Mouse (Mus musculus) intestine, embryonic 15.5 days (tissue): ENCODE data around the gene 1810010H24Rik. TPM values are rescaled to one million over a fixed set of nuclear protein-coding genes. Genes with fewer than 3 reads are reported as not detected.
"Not testable (repeated sequence)": the region's sequence is repeated elsewhere in the genome, so short reads cannot be mapped to it uniquely, and the experiment has no call there.

Experiments
- ATAC-seq: fragments of 200-750 bp; cut with Nextera tagmentation; 2 replicates; pipeline ENCODE4 v1.8.0; 2017; ENCODE audit warnings: moderate TSS enrichment, moderate library complexity
- H3K27ac ChIP-seq: fragments of 300-500 bp; sonication (generic); 2 replicates; pipeline ENCODE4 v1.5.1; 2015; ENCODE audit warnings: mild to moderate bottlenecking, inconsistent platforms
- H3K27me3 ChIP-seq: fragments of 300-500 bp; sonication (generic); replicated peaks from 2 replicates; pipeline ENCODE4 v1.6.1; 2015; ENCODE audit warnings: inconsistent platforms
- H3K36me3 ChIP-seq: fragments of 300-500 bp; sonication (generic); 2 replicates; pipeline ENCODE4 v1.6.1; 2015; ENCODE audit warnings: inconsistent platforms
- H3K4me1 ChIP-seq: fragments of 300-500 bp; sonication (generic); replicated peaks from 2 replicates; pipeline ENCODE4 v1.6.1; 2015; ENCODE audit warnings: inconsistent platforms
- H3K4me2 ChIP-seq: fragments of 300-500 bp; sonication (generic); replicated peaks from 2 replicates; pipeline ENCODE4 v1.6.1; 2015; ENCODE audit warnings: mild to moderate bottlenecking, inconsistent platforms
- H3K4me3 ChIP-seq: fragments of 300-500 bp; sonication (generic); replicated peaks from 2 replicates; pipeline ENCODE4 v1.5.1; 2015; ENCODE audit warnings: inconsistent platforms
- H3K9ac ChIP-seq: fragments of 300-500 bp; sonication (generic); 2 replicates; pipeline ENCODE4 v1.6.1; 2015; ENCODE audit warnings: inconsistent platforms
- H3K9me3 ChIP-seq: fragments of 300-500 bp; sonication (generic); 2 replicates; pipeline ENCODE4 v1.6.1; 2016; ENCODE audit warnings: inconsistent platforms
- WGBS: fragments of 180-500 bp; shearing (Covaris S2); methylation state at CpG from one replicate; pipeline ENCODE4 v1.1.7; 2015; 5-methylcytosine and 5-hydroxymethylcytosine counted together
- polyA plus RNA-seq: library from polyadenylated mRNA; unstranded; fragments of >200 nt; fragmentation: Nextera tagmentation; extraction: Ambion mirVana; gene quantifications from 2 replicates; pipeline ENCODE4 v1.2.1, GENCODE M21; 2015

The 1810010H24Rik gene
- polyA plus RNA-seq, 1 experiment from 2014 or later = 3.0 TPM

DNA sequence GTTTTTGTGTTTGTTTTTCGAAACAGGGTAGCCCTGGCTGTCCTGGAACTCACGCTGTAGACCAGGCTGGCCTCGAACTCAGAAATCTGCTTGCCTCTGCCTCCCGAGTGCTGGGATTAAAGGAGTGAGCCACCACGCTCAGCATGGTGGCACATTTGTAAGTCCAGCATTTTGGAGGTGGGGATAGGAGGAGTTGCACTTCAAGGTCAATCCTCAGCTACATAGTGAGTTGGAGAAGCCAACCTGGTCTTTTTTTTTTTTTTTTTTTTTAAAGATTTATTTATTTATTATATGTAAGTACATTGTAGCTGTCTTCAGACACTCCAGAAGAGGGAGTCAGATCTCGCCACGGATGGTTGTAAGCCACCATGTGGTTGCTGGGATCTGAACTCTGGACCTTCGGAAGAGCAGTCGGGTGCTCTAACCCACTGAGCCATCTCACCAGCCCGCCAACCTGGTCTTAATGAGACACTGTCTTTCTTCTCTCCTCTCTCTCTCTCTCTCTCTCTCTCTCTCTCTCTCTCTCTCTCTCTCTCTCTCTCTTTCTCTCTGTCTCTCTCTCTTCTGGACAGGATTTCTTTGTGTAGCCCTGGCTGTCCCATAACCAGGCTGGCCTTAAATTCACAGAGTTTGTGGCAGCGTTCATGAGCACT, 9.8 kb upstream of the 1810010H24Rik start:
- not testable (repeated sequence) for H3K36me3 ChIP-seq, H3K4me2 ChIP-seq, H3K9ac ChIP-seq, H3K4me1 ChIP-seq, ATAC-seq, H3K4me3 ChIP-seq, H3K27me3 ChIP-seq, H3K9me3 ChIP-seq, H3K27ac ChIP-seq
- 76% methylated on average over 11 of the region's 11 CpGs for WGBS

GRCm38 (mm10) chr11:107016893-107017292, 8.6 kb upstream of the 1810010H24Rik start:
- H3K27ac ChIP-seq = no peak overlapping the region
- ATAC-seq = no peak
- 45% methylated on average over 1 of the region's 1 CpGs for WGBS

DNA sequence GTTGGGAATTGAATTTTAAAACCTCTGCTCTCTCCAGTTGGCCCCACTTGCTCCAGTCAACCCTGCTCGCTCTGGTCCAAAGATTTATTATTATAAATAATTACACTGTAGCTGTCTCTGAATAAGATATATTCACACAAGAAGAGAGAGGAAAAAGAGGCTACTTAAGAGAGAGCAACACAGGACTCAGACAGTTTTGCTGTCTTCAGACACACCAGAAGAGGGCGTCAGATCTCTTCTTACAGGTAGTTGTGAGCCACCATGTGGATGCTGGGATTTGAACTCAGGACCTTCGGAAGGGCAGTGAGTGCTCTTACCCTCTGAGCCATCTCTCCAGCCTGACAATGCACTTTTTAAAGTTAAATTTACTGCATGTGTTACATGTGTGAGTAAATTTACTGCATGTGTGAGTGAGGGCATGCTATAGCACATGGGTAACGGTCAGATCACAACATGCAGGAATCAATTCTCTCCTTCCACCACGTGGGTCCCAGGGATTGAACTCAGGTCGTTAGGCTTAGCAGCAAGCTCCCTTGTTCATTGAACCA, 8.1 kb upstream of the 1810010H24Rik start:
- Histone ChIP-seq H3K4me3 (no peak overlapping the region), H3K4me1 (peaks cover 5% of the 10 kb centered on the region; the same call in 1 of the 2 replicates), H3K4me2 (no peak overlapping the region), H3K36me3 (no peaks in the 10 kb centered on the region), H3K27ac (no peak overlapping the region), H3K9ac (no peak overlapping the region), H3K9me3 (no peaks in the 10 kb centered on the region), H3K27me3 (no peaks in the 10 kb centered on the region)
- 56% methylated on average over 6 of the region's 6 CpGs for WGBS
- no peak for ATAC-seq

More at GRCm38 (mm10) chr11:107016893-107017292, 8.6 kb upstream of the 1810010H24Rik start:
- Histone ChIP-seq H3K4me3 (no peak overlapping the region), H3K9me3 (no peaks in the 10 kb centered on the region), H3K9ac (no peak overlapping the region), H3K4me2 (no peak overlapping the region), H3K4me1 (peaks cover 5% of the 10 kb centered on the region; the same call in 1 of the 2 replicates), H3K36me3 (no peaks in the 10 kb centered on the region), H3K27me3 (no peaks in the 10 kb centered on the region)

DNA sequence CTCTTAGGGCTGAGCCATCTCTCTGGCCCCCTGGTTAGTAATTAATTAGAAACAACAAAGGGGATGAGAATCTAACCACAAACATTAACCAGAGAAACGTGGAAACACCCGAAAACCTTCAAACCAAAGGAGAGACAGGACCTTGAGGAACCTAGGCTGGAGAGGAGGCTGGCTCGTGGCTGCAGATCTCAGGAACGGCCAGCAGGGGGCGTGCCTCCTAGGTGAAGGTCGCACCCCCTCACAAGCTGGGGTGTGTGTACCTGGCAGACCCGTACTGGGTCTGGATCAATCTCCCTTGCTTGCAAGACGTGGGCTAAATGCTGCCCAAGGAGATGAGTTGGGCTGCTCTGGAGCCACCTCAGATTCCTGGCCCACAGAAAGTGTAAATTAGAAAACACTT, 6.9 kb upstream of the 1810010H24Rik start:
- Histone ChIP-seq H3K9ac (no peak overlapping the region), H3K4me1 (peaks cover 5% of the 10 kb centered on the region; the same call in 1 of the 2 replicates), H3K4me3 (no peak overlapping the region), H3K4me2 (no peak overlapping the region), H3K27me3 (no peaks in the 10 kb centered on the region), H3K27ac (no peak overlapping the region), H3K9me3 (no peaks in the 10 kb centered on the region), H3K36me3 (no peaks in the 10 kb centered on the region)
- ATAC-seq = no peak
- 32% methylated on average over 8 of the region's 8 CpGs for WGBS

GRCm38 (mm10) chr11:107019318-107019717, 6.2 kb upstream of the 1810010H24Rik start:
- no peak overlapping the region for H3K27ac ChIP-seq
- H3K4me1 ChIP-seq = peaks cover 5% of the 10 kb centered on the region; the same call in 1 of the 2 replicates
- no peak for ATAC-seq
- WGBS = 66% methylated on average over 4 of the region's 4 CpGs
- H3K27me3 ChIP-seq = no peaks in the 10 kb centered on the region
- no peaks in the 10 kb centered on the region for H3K9me3 ChIP-seq
- H3K4me2 ChIP-seq = no peak overlapping the region
- no peak overlapping the region for H3K4me3 ChIP-seq
- H3K9ac ChIP-seq = no peak overlapping the region
- no peaks in the 10 kb centered on the region for H3K36me3 ChIP-seq

DNA sequence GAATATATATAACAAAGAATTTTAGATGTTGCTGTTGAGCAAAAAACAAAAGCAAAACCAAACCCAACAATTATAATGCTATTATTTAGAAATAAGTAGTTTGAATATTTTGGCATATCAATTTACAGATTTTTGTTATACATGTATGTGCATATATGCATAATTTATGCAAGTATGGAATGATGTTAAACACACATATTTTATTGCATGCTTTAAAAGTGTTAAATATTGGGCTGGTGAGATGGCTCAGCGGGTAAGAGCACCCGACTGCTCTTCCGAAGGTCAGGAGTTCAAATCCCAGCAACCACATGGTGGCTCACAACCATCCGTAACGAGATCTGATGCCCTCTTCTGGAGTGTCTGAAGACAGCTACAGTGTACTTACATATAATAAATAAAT, 5.8 kb upstream of the 1810010H24Rik start:
- H3K4me1 ChIP-seq, H3K27me3 ChIP-seq, H3K36me3 ChIP-seq, H3K27ac ChIP-seq, H3K4me3 ChIP-seq, H3K9ac ChIP-seq, ATAC-seq, H3K4me2 ChIP-seq, H3K9me3 ChIP-seq: not testable (repeated sequence)
- 92% methylated on average over 5 of the region's 5 CpGs for WGBS

- Histone ChIP-seq H3K4me3 (no peak overlapping the region), H3K27me3 (no peaks in the 10 kb centered on the region), H3K9me3 (no peaks in the 10 kb centered on the region), H3K4me1 (peaks cover 17% of the 10 kb centered on the region; the same call in 1 of the 2 replicates), H3K9ac (no peak overlapping the region), H3K27ac (peak overlapping the region; percentile 41; the same call in 1 of the 2 replicates), H3K36me3 (no peaks in the 10 kb centered on the region), H3K4me2 (no peak overlapping the region; the same call in 1 of the 2 replicates)
- ATAC-seq = peak; percentile 40; the same call in 1 of the 2 replicates
- 64% methylated on average over 13 of the region's 13 CpGs for WGBS
Measured at GRCm38 (mm10) chr11:107022050-107022683, 3.3 kb upstream of the 1810010H24Rik start.

- Histone ChIP-seq H3K27ac (no peak overlapping the region), H3K4me3 (no peak overlapping the region), H3K9me3 (no peaks in the 10 kb centered on the region), H3K4me1 (peaks cover 21% of the 10 kb centered on the region), H3K27me3 (no peaks in the 10 kb centered on the region), H3K36me3 (no peaks in the 10 kb centered on the region), H3K4me2 (0 out of 2 replicates have a peak overlapping the region, but pooled peaks have one; percentile 95), H3K9ac (no peak overlapping the region)
- 47% methylated on average over 4 of the region's 4 CpGs for WGBS
- ATAC-seq = no peak
Measured at GRCm38 (mm10) chr11:107024406-107024805, 1.1 kb upstream of the 1810010H24Rik start.

DNA sequence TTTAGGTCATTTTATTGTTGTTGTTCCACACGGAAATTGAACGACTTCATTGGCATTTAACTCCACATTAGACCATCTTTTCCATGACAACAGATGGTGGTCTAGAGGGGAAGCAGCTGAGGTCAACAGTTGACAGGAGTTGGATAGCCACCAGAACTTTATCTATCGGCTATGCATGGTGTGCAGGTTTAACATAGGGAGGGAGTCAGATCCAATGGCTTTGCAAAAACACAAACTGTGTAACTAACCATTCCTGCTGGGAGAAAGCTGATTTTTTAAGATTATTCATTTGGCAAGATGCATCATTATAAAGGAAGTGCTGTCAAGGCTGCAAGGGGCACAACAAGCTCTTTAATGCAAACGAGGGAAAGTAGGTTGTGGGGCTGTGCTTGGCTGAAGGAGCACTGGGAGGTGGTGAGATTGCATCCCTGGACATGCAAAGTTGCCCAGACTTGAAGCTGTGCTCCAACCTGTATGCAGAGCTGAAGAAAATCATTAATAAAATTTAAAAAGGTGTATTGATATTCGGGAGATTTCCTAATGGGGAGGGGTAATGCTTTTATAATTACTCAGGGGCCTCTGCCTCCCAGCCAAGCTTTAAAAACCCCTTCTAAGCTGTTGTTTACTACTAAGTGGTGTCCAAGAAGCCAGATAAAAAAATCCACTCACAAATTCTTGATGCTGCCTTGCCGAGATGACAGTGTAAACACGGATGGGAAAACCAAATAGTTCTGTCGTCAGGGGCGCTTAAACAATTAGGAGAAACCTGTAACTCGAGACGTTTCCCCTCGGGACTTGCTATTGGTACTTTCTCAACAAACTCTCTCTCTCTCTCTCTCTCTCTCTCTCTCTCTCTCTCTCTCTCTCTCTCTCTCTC, 1.3 kb downstream of the 1810010H24Rik start:
- H3K27me3 ChIP-seq = no peaks in the 10 kb centered on the region
- no peak overlapping the region for H3K9ac ChIP-seq
- H3K9me3 ChIP-seq = no peaks in the 10 kb centered on the region
- peak overlapping the region; percentile 68 for H3K4me3 ChIP-seq
- H3K36me3 ChIP-seq = no peaks in the 10 kb centered on the region
- H3K4me1 ChIP-seq = peaks cover 21% of the 10 kb centered on the region
- no peak for ATAC-seq
- 8% methylated on average over 12 of the region's 12 CpGs for WGBS
- no peak overlapping the region for H3K27ac ChIP-seq
- H3K4me2 ChIP-seq = peak overlapping the region; percentile 95

GRCm38 (mm10) chr11:107027431-107028274, 2.2 kb downstream of the 1810010H24Rik start:
- peak; percentile 92 for ATAC-seq
- Histone ChIP-seq H3K4me2 (peak overlapping the region; percentile 95), H3K27ac (peak overlapping the region; percentile 85), H3K4me1 (peaks cover 21% of the 10 kb centered on the region), H3K36me3 (no peaks in the 10 kb centered on the region), H3K9me3 (no peaks in the 10 kb centered on the region), H3K27me3 (no peaks in the 10 kb centered on the region), H3K9ac (peak overlapping the region; percentile 63), H3K4me3 (peak overlapping the region; percentile 68)
- WGBS = under 1% methylated on average over 101 of the region's 107 CpGs

GRCm38 (mm10) chr11:107028275-107028618, 2.8 kb downstream of the 1810010H24Rik start:
- Histone ChIP-seq H3K4me3 (peak overlapping the region; percentile 68), H3K4me1 (peaks cover 21% of the 10 kb centered on the region), H3K4me2 (peak overlapping the region; percentile 95), H3K27ac (peak overlapping the region; percentile 85), H3K9ac (peak overlapping the region; percentile 63), H3K27me3 (no peaks in the 10 kb centered on the region), H3K36me3 (no peaks in the 10 kb centered on the region), H3K9me3 (no peaks in the 10 kb centered on the region)
- WGBS = 3% methylated on average over 29 of the region's 29 CpGs
- ATAC-seq = peak; percentile 65
